Mouse (Mus musculus) heart, postnatal 0 days (tissue): ENCODE measurements around the gene Top1. TPM values are rescaled to one million over a fixed set of nuclear protein-coding genes. Genes with fewer than 3 reads are reported as not detected.

Experiments
- ATAC-seq: fragments of 200-750 bp; cut with Nextera tagmentation; 2 replicates; pipeline ENCODE4 v1.8.0; 2017; ENCODE audit warnings: low read depth, moderate number of reproducible peaks, moderate library complexity; ENCODE audit not compliant: insufficient read depth
- DNase-seq: peaks from one replicate; pipeline ENCODE4 v3.0.0-alpha.2; 2016; ENCODE audit warnings: low spot score
- H3K27ac ChIP-seq: fragments of 300-500 bp; sonication (generic); 2 replicates; pipeline ENCODE4 v1.5.1; 2014; ENCODE audit warnings: low read depth, mild to moderate bottlenecking
- H3K27me3 ChIP-seq: fragments of 300-500 bp; sonication (generic); 2 replicates; pipeline ENCODE4 v1.6.1; 2014; ENCODE audit warnings: low read length, mixed read lengths; ENCODE audit not compliant: control insufficient read depth, insufficient read depth
- H3K36me3 ChIP-seq: fragments of 300-500 bp; sonication (generic); replicated peaks from 2 replicates; pipeline ENCODE4 v1.6.1; 2014; ENCODE audit warnings: low read length, mixed read lengths; ENCODE audit not compliant: control insufficient read depth, insufficient read depth
- H3K4me1 ChIP-seq: fragments of 300-500 bp; sonication (generic); 2 replicates; pipeline ENCODE4 v1.6.1; 2014; ENCODE audit warnings: antibody characterized with exemption; ENCODE audit not compliant: control insufficient read depth, insufficient read depth
- H3K4me2 ChIP-seq: fragments of 300-500 bp; sonication (generic); 2 replicates; pipeline ENCODE4 v1.6.1; 2014; ENCODE audit warnings: low read depth, mild to moderate bottlenecking, low read length, moderate library complexity
- H3K4me3 ChIP-seq: fragments of 300-500 bp; sonication (generic); 2 replicates; pipeline ENCODE4 v1.5.1; 2014; ENCODE audit warnings: low read depth, low read length
- H3K9ac ChIP-seq: fragments of 300-500 bp; sonication (generic); replicated peaks from 2 replicates; pipeline ENCODE4 v1.6.1; 2014; ENCODE audit warnings: low read depth, low read length, mixed read lengths
- H3K9me3 ChIP-seq: fragments of 300-500 bp; sonication (generic); replicated peaks from 2 replicates; pipeline ENCODE4 v1.6.1; 2016; ENCODE audit warnings: low read length; ENCODE audit not compliant: control insufficient read depth
- CTCF ChIP-seq: IDR thresholded peaks from 2 replicates; pipeline ENCODE4 v1.5.1; 2016; ENCODE audit warnings: antibody characterized with exemption, control low read depth, low read depth
- EP300 ChIP-seq: IDR thresholded peaks from 2 replicates; pipeline ENCODE4 v1.6.1; 2016; ENCODE audit warnings: antibody characterized with exemption, low read depth
- WGBS: fragments of 180-500 bp; shearing (Covaris S2); extraction: QIAGEN DNeasy Blood & Tissue Kit; methylation state at CpG from one replicate; pipeline ENCODE4 v1.1.7; 2014; 5-methylcytosine and 5-hydroxymethylcytosine counted together
- polyA plus RNA-seq: library from polyadenylated mRNA; unstranded; fragments of >200 nt; fragmentation: Nextera tagmentation; extraction: Ambion mirVana; gene quantifications from 2 replicates; pipeline ENCODE4 v1.2.1, GENCODE M21; 2015
- total RNA-seq: library from RNA; depleted of rRNA; stranded (reverse); fragments of >200 nt; gene quantifications from 2 replicates; pipeline ENCODE4 v1.2.3, GENCODE M21; 2014; ENCODE audit warnings: low replicate concordance

Gene Top1
- total and polyA plus RNA-seq, 2 experiments from 2014 or later = 14.8 to 30.7 TPM

DNA sequence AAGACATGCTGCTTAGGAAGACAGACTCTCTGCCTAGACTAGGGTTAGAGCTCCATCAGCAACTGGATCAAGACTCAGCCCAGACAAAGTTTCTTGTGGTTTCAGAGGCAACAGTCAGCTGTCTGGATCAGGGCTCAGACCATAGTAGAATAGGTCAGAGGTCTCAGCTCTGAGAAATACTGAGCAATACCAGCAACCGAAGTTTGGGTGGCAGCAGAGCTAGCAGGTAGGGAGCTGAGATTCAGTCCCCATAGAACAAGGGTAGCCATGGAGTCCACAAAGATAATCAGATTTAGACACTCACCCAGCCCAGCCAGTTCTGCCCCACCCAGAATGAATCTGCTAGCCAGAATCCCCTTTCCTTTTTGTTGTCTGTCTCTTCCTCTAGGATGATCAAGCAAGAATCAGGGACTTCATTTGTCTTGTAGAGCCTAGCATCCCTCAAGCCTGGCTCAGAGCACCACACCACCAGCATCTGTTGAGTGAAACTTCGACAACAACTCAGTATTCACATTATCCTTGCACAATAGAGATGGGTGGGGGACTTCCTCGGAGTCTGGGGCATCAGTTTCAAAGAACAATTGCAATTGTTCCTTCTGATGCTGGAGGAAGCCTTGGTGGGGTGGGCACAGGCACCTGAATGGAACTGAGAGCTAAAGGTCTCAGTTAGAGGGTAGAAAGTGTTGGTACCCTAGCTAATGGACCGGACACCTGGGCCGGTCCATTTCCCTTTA lies 32.3 kb upstream of the Top1 start:
- DNase-seq (no peak), ATAC-seq (no peak)
- no peak overlapping the region for H3K4me3 ChIP-seq
- no peaks in the 10 kb centered on the region for H3K36me3 ChIP-seq
- H3K9me3 ChIP-seq = no peaks in the 10 kb centered on the region
- H3K4me2 ChIP-seq = no peak overlapping the region
- no peak overlapping the region for H3K9ac ChIP-seq
- TF ChIP-seq CTCF = no peak
- no peak for TF ChIP-seq EP300
- no peak overlapping the region for H3K27ac ChIP-seq
- no peaks in the 10 kb centered on the region for H3K27me3 ChIP-seq
- 65% methylated on average over 5 of the region's 5 CpGs for WGBS
- peaks cover 7% of the 10 kb centered on the region for H3K4me1 ChIP-seq

GRCm38 (mm10) chr2:160617741-160618140 lies 27.9 kb upstream of the Top1 start:
- Histone ChIP-seq H3K36me3 (no peaks in the 10 kb centered on the region; the same call in 1 of the 2 replicates), H3K4me1 (peaks cover 33% of the 10 kb centered on the region), H3K4me3 (no peak overlapping the region), H3K4me2 (no peak overlapping the region), H3K27me3 (no peaks in the 10 kb centered on the region), H3K9me3 (no peaks in the 10 kb centered on the region), H3K27ac (no peak overlapping the region), H3K9ac (no peak overlapping the region)
- DNase-seq (no peak), ATAC-seq (no peak)
- 78% methylated on average over 6 of the region's 6 CpGs for WGBS
- no peak for TF ChIP-seq CTCF

DNA sequence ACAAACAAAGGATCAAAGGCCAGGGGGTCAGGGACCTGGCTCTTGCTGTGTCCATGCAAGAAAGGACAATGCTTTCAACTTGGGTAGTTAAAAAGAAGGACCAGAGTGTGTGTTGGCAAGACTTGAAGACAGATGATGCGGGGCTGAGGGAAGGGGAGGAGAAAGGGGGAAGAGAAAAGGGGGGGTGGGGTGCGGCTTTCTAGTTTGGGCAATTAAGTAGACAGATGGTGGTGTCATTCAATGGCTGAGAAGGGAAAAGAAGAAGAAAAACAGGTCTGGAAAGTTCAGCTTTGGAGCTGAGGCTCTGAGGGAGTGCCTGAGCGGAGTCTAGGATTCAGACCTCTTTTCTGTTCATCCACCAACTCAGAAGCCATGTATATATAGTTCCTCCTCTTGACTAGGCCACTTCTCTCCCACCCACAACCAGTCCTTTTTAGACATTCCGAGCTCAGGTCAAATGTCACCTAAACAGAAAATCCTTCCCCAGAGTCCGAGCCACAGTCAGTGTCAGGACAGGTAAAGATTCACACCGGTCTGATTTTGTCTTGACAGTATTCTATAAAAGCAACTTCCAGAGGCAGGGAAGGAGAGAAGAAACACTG lies 27.0 kb upstream of the Top1 start:
- no peaks in the 10 kb centered on the region for H3K27me3 ChIP-seq
- H3K4me3 ChIP-seq = no peak overlapping the region
- H3K36me3 ChIP-seq = no peaks in the 10 kb centered on the region; the same call in 1 of the 2 replicates
- no peak overlapping the region for H3K9ac ChIP-seq
- no peak for ATAC-seq
- H3K27ac ChIP-seq = peak overlapping the region; percentile 93; the same call in 1 of the 2 replicates
- WGBS = 75% methylated on average over 6 of the region's 6 CpGs
- no peak for TF ChIP-seq CTCF
- no peak for TF ChIP-seq EP300
- H3K4me2 ChIP-seq = no peak overlapping the region
- DNase-seq = no peak
- peaks cover 33% of the 10 kb centered on the region for H3K4me1 ChIP-seq
- H3K9me3 ChIP-seq = no peaks in the 10 kb centered on the region

DNA sequence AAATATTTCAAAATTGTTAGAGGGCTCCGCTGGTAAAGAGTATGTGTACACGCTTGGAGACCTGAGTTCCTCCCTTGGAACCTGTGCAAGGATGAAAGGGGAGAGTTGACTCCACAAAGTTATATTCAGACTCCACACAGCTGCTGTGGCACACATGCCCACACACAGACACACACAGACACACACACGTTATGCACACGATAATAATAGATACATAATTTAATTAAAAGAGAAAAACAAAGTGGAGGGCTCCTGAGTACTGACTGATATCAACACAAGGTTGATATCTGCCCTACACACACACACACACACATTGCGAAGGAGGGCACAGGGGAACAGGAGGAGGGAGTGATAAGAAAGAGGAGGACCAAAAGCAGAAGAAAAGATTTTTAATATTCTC lies 26.4 kb upstream of the Top1 start:
- WGBS = 45% methylated on average over 5 of the region's 5 CpGs
- Histone ChIP-seq H3K27me3 (no peaks in the 10 kb centered on the region), H3K9ac (no peak overlapping the region), H3K36me3 (no peaks in the 10 kb centered on the region; the same call in 1 of the 2 replicates), H3K4me2 (no peak overlapping the region; the same call in 1 of the 2 replicates), H3K27ac (peak overlapping the region; percentile 93), H3K4me1 (peaks cover 33% of the 10 kb centered on the region), H3K4me3 (no peak overlapping the region), H3K9me3 (no peaks in the 10 kb centered on the region)
- no peak for DNase-seq
- TF ChIP-seq CTCF (no peak), EP300 (no peak)
- ATAC-seq = no peak

DNA sequence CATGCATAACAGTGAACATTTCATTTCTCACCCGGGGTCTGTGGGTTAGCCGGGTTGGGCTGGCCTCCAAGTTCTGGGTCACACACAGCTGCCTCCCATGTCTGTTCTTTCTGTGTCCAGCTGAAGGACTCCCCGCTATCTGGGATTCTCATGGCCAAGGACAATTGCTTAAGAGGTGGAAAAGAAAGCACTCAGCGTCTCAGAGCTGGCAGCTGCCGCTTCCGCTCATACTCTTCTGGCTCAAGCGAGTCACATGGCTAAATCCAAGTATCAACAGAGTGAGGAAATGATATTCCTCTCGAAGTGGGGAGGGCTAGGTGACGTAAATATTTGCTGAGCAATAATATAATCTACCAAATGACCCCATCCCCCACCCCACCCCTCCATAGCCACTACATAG lies 25.9 kb upstream of the Top1 start:
- H3K9me3 ChIP-seq = no peaks in the 10 kb centered on the region
- no peak overlapping the region; the same call in 1 of the 2 replicates for H3K4me3 ChIP-seq
- peak overlapping the region; percentile 50 for H3K4me2 ChIP-seq
- DNase-seq = peak; percentile 93
- 6% methylated on average over 9 of the region's 9 CpGs for WGBS
- TF ChIP-seq CTCF = no peak
- 0 out of 2 replicates have a peak, but pooled peaks have one; percentile 31 for TF ChIP-seq EP300
- no peaks in the 10 kb centered on the region; the same call in 1 of the 2 replicates for H3K36me3 ChIP-seq
- ATAC-seq = peak; percentile 66; the same call in 1 of the 2 replicates
- H3K27me3 ChIP-seq = no peaks in the 10 kb centered on the region
- peak overlapping the region; percentile 93 for H3K27ac ChIP-seq
- peaks cover 30% of the 10 kb centered on the region for H3K4me1 ChIP-seq
- no peak overlapping the region for H3K9ac ChIP-seq
